In genomic region chr9:65703926-65704595, GRCm38 (mm10) we compare ENCODE assay signal across 26 mouse cellular contexts. TPM values are rescaled to one million over a fixed set of nuclear protein-coding genes. Genes with fewer than 3 reads are reported as not detected.
DNase-seq lines count a peak whose midpoint lies in the region; ATAC-seq and TF ChIP-seq lines count a peak whose summit lies in the region.
"Had no signal": no experiment of that assay in that cellular context is flagged by ENCODE, and none has a peak within 500 bp of the region (broad histone marks: within the 10 kb centered on the region; RNA-seq: fewer than 3 reads in every experiment).

No protein-coding gene starts in this region.

- no peaks in the 10 kb centered on the region for H3K27me3 ChIP-seq in midbrain, embryonic 15.5 days (replicated peaks)
- no peaks in the 10 kb centered on the region for H3K27me3 ChIP-seq in midbrain, embryonic 11.5 days (ENCODE audit: control insufficient read depth, insufficient read depth, low read length)
- H3K27me3 ChIP-seq in intestine, embryonic 16.5 days (replicated peaks; ENCODE audit: control insufficient read depth, insufficient read depth, low read length): no peaks in the 10 kb centered on the region
- H3K27me3 ChIP-seq: CH12.LX; embryonic facial prominence, embryonic 13.5 days; embryonic facial prominence, embryonic 15.5 days; forebrain, embryonic 12.5 days had no signal

- 0 out of 2 replicates have a peak overlapping the region, but pooled peaks have one; percentile 15 for H3K27ac ChIP-seq in midbrain, embryonic 15.5 days
- H3K27ac ChIP-seq in midbrain, embryonic 11.5 days (ENCODE audit: low read depth, low read length): no peak overlapping the region
- H3K27ac ChIP-seq in ES-E14 (ENCODE audit: insufficient read depth, low read depth, low read length, poor library complexity, severe bottlenecking): no peak overlapping the region
- no peak overlapping the region for H3K27ac ChIP-seq in intestine, embryonic 16.5 days (ENCODE audit: low read length)
- H3K27ac ChIP-seq: embryonic facial prominence, embryonic 13.5 days; embryonic facial prominence, embryonic 15.5 days; forebrain, embryonic 10.5 days; forebrain, embryonic 12.5 days had no signal

- H3K9me3 ChIP-seq in midbrain, embryonic 15.5 days: no peaks in the 10 kb centered on the region
- H3K9me3 ChIP-seq in midbrain, embryonic 11.5 days (ENCODE audit: control insufficient read depth, low read length): no peaks in the 10 kb centered on the region
- H3K9me3 ChIP-seq in ES-E14 (ENCODE audit: control insufficient read depth, insufficient read depth, low read depth, low read length): no peaks in the 10 kb centered on the region
- no peaks in the 10 kb centered on the region for H3K9me3 ChIP-seq in intestine, embryonic 16.5 days (ENCODE audit: control insufficient read depth, low read length)
- H3K9me3 ChIP-seq: embryonic facial prominence, embryonic 13.5 days; embryonic facial prominence, embryonic 15.5 days; forebrain, embryonic 10.5 days; forebrain, embryonic 12.5 days had no signal

- no peak for ATAC-seq in midbrain, embryonic 15.5 days (replicated peaks)
- no peak for ATAC-seq in midbrain, embryonic 11.5 days (ENCODE audit: low FRiP score)
- no peak for ATAC-seq in intestine, embryonic 16.5 days
- ATAC-seq: CD4-positive, CD25-positive, alpha-beta regulatory T cell, adult 4 months; forebrain, embryonic 14.5 days; forebrain, embryonic 16.5 days had no signal

- no peak overlapping the region for H3K4me2 ChIP-seq in midbrain, embryonic 15.5 days
- no peak overlapping the region for H3K4me2 ChIP-seq in midbrain, embryonic 11.5 days
- no peak overlapping the region for H3K4me2 ChIP-seq in intestine, embryonic 16.5 days (ENCODE audit: low read depth, low read length)
- H3K4me2 ChIP-seq: embryonic facial prominence, embryonic 13.5 days; embryonic facial prominence, embryonic 15.5 days; forebrain, embryonic 12.5 days had no signal

- H3K9ac ChIP-seq in midbrain, embryonic 15.5 days: no peak overlapping the region
- H3K9ac ChIP-seq in midbrain, embryonic 11.5 days (ENCODE audit: low read length): no peak overlapping the region
- no peak overlapping the region for H3K9ac ChIP-seq in ES-E14 (ENCODE audit: insufficient read depth, low read depth, low read length, poor library complexity, severe bottlenecking)
- H3K9ac ChIP-seq in intestine, embryonic 16.5 days (ENCODE audit: low read depth, low read length): no peak overlapping the region
- H3K9ac ChIP-seq: embryonic facial prominence, embryonic 13.5 days; embryonic facial prominence, embryonic 15.5 days; forebrain, embryonic 12.5 days had no signal

- in situ Hi-C loops in ES-E14 (cut with MboI; ENCODE audit: low sequenced_read_pairs in 2 of 2, unreplicated experiment in 2 of 2): no loop called here

- WGBS in midbrain, embryonic 15.5 days: 92% methylated on average over 24 of the region's 24 CpGs
- WGBS in midbrain, embryonic 11.5 days: 93% methylated on average over 24 of the region's 24 CpGs
- WGBS in intestine, embryonic 16.5 days: 91% methylated on average over 24 of the region's 24 CpGs

- H3K4me3 ChIP-seq in midbrain, embryonic 15.5 days: no peak overlapping the region
- H3K4me3 ChIP-seq in midbrain, embryonic 11.5 days (ENCODE audit: low read depth, low read length): no peak overlapping the region
- peak overlapping the region in 1 of 2 experiments; percentile 31; a peak in 2 of 4 replicates for H3K4me3 ChIP-seq in ES-E14 (ENCODE audit: insufficient read depth in 1 of 2, low read depth in 1 of 2, low read length in 2 of 2, poor library complexity in 1 of 2, severe bottlenecking in 1 of 2)
- H3K4me3 ChIP-seq in intestine, embryonic 16.5 days (ENCODE audit: low read length): no peak overlapping the region
- H3K4me3 ChIP-seq: embryonic facial prominence, embryonic 13.5 days; embryonic facial prominence, embryonic 15.5 days; erythroblast, embryonic 14.5 days; forebrain, embryonic 10.5 days; forebrain, embryonic 12.5 days had no signal

- H3K36me3 ChIP-seq in midbrain, embryonic 15.5 days (replicated peaks): peaks cover 18% of the 10 kb centered on the region; the same call in 1 of the 2 replicates
- H3K36me3 ChIP-seq in midbrain, embryonic 11.5 days (ENCODE audit: control insufficient read depth, insufficient read depth, low read length): peaks cover 15% of the 10 kb centered on the region
- H3K36me3 ChIP-seq in ES-E14 (ENCODE audit: control insufficient read depth, insufficient read depth, low read length, poor library complexity, severe bottlenecking): peaks cover 26% of the 10 kb centered on the region
- peaks cover 15% of the 10 kb centered on the region for H3K36me3 ChIP-seq in intestine, embryonic 16.5 days (ENCODE audit: control insufficient read depth, insufficient read depth, low read length)

- DNase-seq in midbrain, embryonic 11.5 days (ENCODE audit: low spot score, missing footprints): no peak
- peak; percentile 43 for DNase-seq in ES-E14 (ENCODE audit: low read depth, low spot score)
- peak; percentile 85 for DNase-seq in ZHBTc4 (ENCODE audit: low read depth, low spot score)
- no peak for DNase-seq in yolk sac, embryonic 10.5 days (ENCODE audit: low spot score)
- DNase-seq: adrenal gland, adult 2 months; adrenal gland, postnatal 10 days; adrenal gland, postnatal 25 days; B cell, adult 2 months; cerebellum, adult 11 months; cerebellum, adult 18-20 months; cerebellum, adult 8-10 months; cerebellum, adult 9-11 months; cerebellum, postnatal 14 days; cerebellum, postnatal 36 days; embryo, embryonic 11 days had no signal

- H3K4me1 ChIP-seq in midbrain, embryonic 15.5 days: no peaks in the 10 kb centered on the region
- no peaks in the 10 kb centered on the region for H3K4me1 ChIP-seq in midbrain, embryonic 11.5 days (ENCODE audit: control insufficient read depth, insufficient read depth, low read length)
- H3K4me1 ChIP-seq in ES-E14 (ENCODE audit: control insufficient read depth in 2 of 2, insufficient read depth in 2 of 2, low read length in 2 of 2, poor library complexity in 1 of 2): peaks cover 2 to 8% of the 10 kb centered on the region in 2 experiments; a peak in 3 of 4 replicates
- H3K4me1 ChIP-seq in intestine, embryonic 16.5 days (ENCODE audit: control insufficient read depth, insufficient read depth, low read length): no peaks in the 10 kb centered on the region
- H3K4me1 ChIP-seq: embryonic facial prominence, embryonic 13.5 days; embryonic facial prominence, embryonic 15.5 days; forebrain, embryonic 10.5 days; forebrain, embryonic 12.5 days had no signal

TF ChIP-seq in ES-E14, 5 proteins besides CTCF, POLR2A, EP300 and RAD21:
- TF ChIP-seq HCFC1 (IDR thresholded peaks at IDR 0.05; ENCODE audit: borderline replicate concordance, insufficient read depth, low read length) (no peak), ZC3H11A (IDR thresholded peaks at IDR 0.05; ENCODE audit: borderline replicate concordance, low read depth, low read length) (no peak), MAFK (IDR thresholded peaks at IDR 0.05; ENCODE audit: insufficient read depth, low read depth, low read length) (no peak), CHD2 (IDR thresholded peaks at IDR 0.05; ENCODE audit: low read depth, low read length) (no peak)

RNA-seq across cellular contexts. Expression of gene Oaz2, which starts 36.3 kb away (rescaled TPM):
- 401 and 421 TPM in 2 replicates for polyA plus RNA-seq in midbrain, embryonic 15.5 days (2015; fragmentation: Nextera tagmentation; extraction: Ambion mirVana)
- 199 and 215 TPM in 2 replicates for polyA plus RNA-seq in midbrain, embryonic 11.5 days (2014; fragmentation: Nextera tagmentation; extraction: Ambion mirVana)
- 30.1 and 51.5 TPM in 2 replicates for total RNA-seq in ES-E14 (2012; rRNA removed)
- 185 and 188 TPM in 2 replicates for polyA plus RNA-seq in intestine, embryonic 16.5 days (2015; fragmentation: Nextera tagmentation; extraction: Ambion mirVana)

Comparison
In these comparisons a context has a peak if more than half of its experiments do, and no peak if none do; other contexts are left out.
1. DNase-seq: peak in ES-E14 (single experiment) and ZHBTc4 (single experiment); none in midbrain, embryonic 11.5 days (single experiment) and yolk sac, embryonic 10.5 days (single experiment).